Mouse (Mus musculus) embryonic facial prominence, embryonic 11.5 days (tissue): ENCODE data around the gene Prss12. TPM values are rescaled to one million over a fixed set of nuclear protein-coding genes. Genes with fewer than 3 reads are reported as not detected.

Experiments
- ATAC-seq: fragments of 200-750 bp; cut with Nextera tagmentation; replicated peaks from 2 replicates; pipeline ENCODE4 v1.8.0; 2017; ENCODE audit warnings: low read depth; ENCODE audit not compliant: insufficient number of reproducible peaks, low FRiP score, low TSS enrichment
- DNase-seq: peaks from one replicate; pipeline ENCODE4 v3.0.0-alpha.2; 2015; ENCODE audit warnings: low spot score
- H3K27ac ChIP-seq: fragments of 300-500 bp; sonication (generic); replicated peaks from 2 replicates; pipeline ENCODE4 v1.5.1; 2014; ENCODE audit warnings: mild to moderate bottlenecking, low read depth, low read length, control low read depth
- H3K27me3 ChIP-seq: fragments of 300-500 bp; sonication (generic); 2 replicates; pipeline ENCODE4 v1.6.1; 2014; ENCODE audit warnings: mild to moderate bottlenecking, low read length, moderate library complexity, mixed read lengths; ENCODE audit not compliant: control insufficient read depth, insufficient read depth
- H3K36me3 ChIP-seq: fragments of 300-500 bp; sonication (generic); replicated peaks from 2 replicates; pipeline ENCODE4 v1.6.1; 2014; ENCODE audit warnings: low read depth, mild to moderate bottlenecking, low read length, moderate library complexity, mixed read lengths; ENCODE audit not compliant: control insufficient read depth, insufficient read depth
- H3K4me1 ChIP-seq: fragments of 300-500 bp; sonication (generic); 2 replicates; pipeline ENCODE4 v1.6.1; 2014; ENCODE audit warnings: low read length, mixed read lengths; ENCODE audit not compliant: control insufficient read depth, insufficient read depth
- H3K4me2 ChIP-seq: fragments of 300-500 bp; sonication (generic); 2 replicates; pipeline ENCODE4 v1.6.1; 2014; ENCODE audit warnings: low read depth, mild to moderate bottlenecking, control low read depth, low read length, moderate library complexity
- H3K4me3 ChIP-seq: fragments of 300-500 bp; sonication (generic); 2 replicates; pipeline ENCODE4 v1.5.1; 2014; ENCODE audit warnings: low read depth, low read length, control low read depth
- H3K9ac ChIP-seq: fragments of 300-500 bp; sonication (generic); replicated peaks from 2 replicates; pipeline ENCODE4 v1.6.1; 2014; ENCODE audit warnings: mild to moderate bottlenecking, control low read depth, low read length
- H3K9me3 ChIP-seq: fragments of 300-500 bp; sonication (generic); replicated peaks from 2 replicates; pipeline ENCODE4 v1.6.1; 2016; ENCODE audit warnings: mild to moderate bottlenecking, low read length, inconsistent platforms, mixed read lengths; ENCODE audit not compliant: control insufficient read depth
- WGBS: fragments of 180-500 bp; shearing (Covaris S2); extraction: QIAGEN DNeasy Blood & Tissue Kit; methylation state at CpG from one replicate; pipeline ENCODE4 v1.1.7; 2014; 5-methylcytosine and 5-hydroxymethylcytosine counted together
- polyA plus RNA-seq: library from polyadenylated mRNA; unstranded; fragments of >200 nt; fragmentation: Nextera tagmentation; extraction: Ambion mirVana; gene quantifications from 2 replicates; pipeline ENCODE4 v1.2.1, GENCODE M21; 2014

Prss12 gene
- polyA plus RNA-seq, 1 experiment from 2014 or later = 8.3 TPM

- Histone ChIP-seq H3K4me2 (no peak overlapping the region), H3K27ac (no peak overlapping the region), H3K4me3 (no peak overlapping the region), H3K36me3 (no peaks in the 10 kb centered on the region), H3K9ac (no peak overlapping the region), H3K4me1 (no peaks in the 10 kb centered on the region), H3K9me3 (no peaks in the 10 kb centered on the region), H3K27me3 (no peaks in the 10 kb centered on the region)
- DNase-seq (peak; percentile 55), ATAC-seq (no peak)
- 33% methylated on average over 4 of the region's 4 CpGs for WGBS
Measured at GRCm38 (mm10) chr3:123516784-123517183, 70.1 kb downstream of the Prss12 start.

GRCm38 (mm10) chr3:123526313-123527067 is 79.8 kb downstream of the Prss12 start:
- H3K9ac ChIP-seq = no peak overlapping the region
- DNase-seq (no peak), ATAC-seq (no peak)
- H3K27ac ChIP-seq = no peak overlapping the region
- H3K27me3 ChIP-seq = no peaks in the 10 kb centered on the region
- H3K4me1 ChIP-seq = no peaks in the 10 kb centered on the region
- no peaks in the 10 kb centered on the region for H3K9me3 ChIP-seq
- H3K4me3 ChIP-seq = no peak overlapping the region
- no peaks in the 10 kb centered on the region for H3K36me3 ChIP-seq
- 74% methylated on average over 11 of the region's 11 CpGs for WGBS
- no peak overlapping the region for H3K4me2 ChIP-seq

GRCm38 (mm10) chr3:123527806-123528507 is 81.2 kb downstream of the Prss12 start:
- ATAC-seq = no peak
- H3K9ac ChIP-seq = no peak overlapping the region

GRCm38 (mm10) chr3:123531124-123531523 is 84.4 kb downstream of the Prss12 start:
- no peaks in the 10 kb centered on the region for H3K9me3 ChIP-seq
- DNase-seq (no peak), ATAC-seq (no peak)
- no peak overlapping the region for H3K4me2 ChIP-seq
- WGBS = 87% methylated on average over 2 of the region's 2 CpGs
- no peak overlapping the region for H3K27ac ChIP-seq
- H3K4me1 ChIP-seq = no peaks in the 10 kb centered on the region
- H3K4me3 ChIP-seq = no peak overlapping the region
- H3K27me3 ChIP-seq = no peaks in the 10 kb centered on the region
- H3K36me3 ChIP-seq = no peaks in the 10 kb centered on the region
- H3K9ac ChIP-seq = no peak overlapping the region

More at GRCm38 (mm10) chr3:123527806-123528507, 81.2 kb downstream of the Prss12 start:
- Histone ChIP-seq H3K9me3 (no peaks in the 10 kb centered on the region), H3K4me3 (no peak overlapping the region), H3K4me1 (no peaks in the 10 kb centered on the region), H3K27me3 (no peaks in the 10 kb centered on the region), H3K36me3 (no peaks in the 10 kb centered on the region), H3K27ac (no peak overlapping the region), H3K4me2 (no peak overlapping the region)
- WGBS = 77% methylated on average over 10 of the region's 10 CpGs
- DNase-seq = no peak

- no peak overlapping the region for H3K4me2 ChIP-seq
- H3K4me3 ChIP-seq = no peak overlapping the region
- WGBS = 91% methylated on average over 1 of the region's 1 CpGs
- no peak for ATAC-seq
- no peak overlapping the region for H3K9ac ChIP-seq
- no peaks in the 10 kb centered on the region for H3K9me3 ChIP-seq
- no peaks in the 10 kb centered on the region for H3K36me3 ChIP-seq
- H3K4me1 ChIP-seq = no peaks in the 10 kb centered on the region
- no peak for DNase-seq
- H3K27me3 ChIP-seq = no peaks in the 10 kb centered on the region
- H3K27ac ChIP-seq = no peak overlapping the region
Measured at GRCm38 (mm10) chr3:123537279-123537678, 90.6 kb downstream of the Prss12 start.

GRCm38 (mm10) chr3:123543585-123544304 is 97.0 kb downstream of the Prss12 start:
- Histone ChIP-seq H3K4me3 (no peak overlapping the region), H3K4me1 (no peaks in the 10 kb centered on the region), H3K27me3 (no peaks in the 10 kb centered on the region), H3K9ac (no peak overlapping the region), H3K27ac (no peak overlapping the region), H3K4me2 (no peak overlapping the region), H3K36me3 (no peaks in the 10 kb centered on the region), H3K9me3 (no peaks in the 10 kb centered on the region)
- 72% methylated on average over 6 of the region's 6 CpGs for WGBS
- DNase-seq = no peak
- 0 out of 2 replicates have a peak, but pooled peaks have one; percentile 23 for ATAC-seq

GRCm38 (mm10) chr3:123550487-123550886 is 103.8 kb downstream of the Prss12 start:
- H3K4me2 ChIP-seq = no peak overlapping the region
- no peak for ATAC-seq
- WGBS = 87% methylated on average over 3 of the region's 3 CpGs
- H3K4me1 ChIP-seq = no peaks in the 10 kb centered on the region
- no peaks in the 10 kb centered on the region for H3K36me3 ChIP-seq
- no peaks in the 10 kb centered on the region for H3K27me3 ChIP-seq
- H3K9me3 ChIP-seq = no peaks in the 10 kb centered on the region
- no peak for DNase-seq
- no peak overlapping the region for H3K27ac ChIP-seq
- no peak overlapping the region for H3K9ac ChIP-seq
- no peak overlapping the region for H3K4me3 ChIP-seq

GRCm38 (mm10) chr3:123553872-123554271 is 107.2 kb downstream of the Prss12 start:
- DNase-seq (no peak), ATAC-seq (no peak)

More at GRCm38 (mm10) chr3:123553872-123554271, 107.2 kb downstream of the Prss12 start:
- Histone ChIP-seq H3K27ac (no peak overlapping the region), H3K36me3 (no peaks in the 10 kb centered on the region), H3K4me3 (no peak overlapping the region), H3K9ac (no peak overlapping the region), H3K4me1 (no peaks in the 10 kb centered on the region), H3K27me3 (no peaks in the 10 kb centered on the region), H3K9me3 (no peaks in the 10 kb centered on the region), H3K4me2 (no peak overlapping the region)
- 88% methylated on average over 6 of the region's 6 CpGs for WGBS
